Mouse (Mus musculus): Measurements from ENCODE around the gene Gpr108.
A peak's percentile ranks its signal among the peaks of the same experiment; 100 is the strongest.

DNA sequence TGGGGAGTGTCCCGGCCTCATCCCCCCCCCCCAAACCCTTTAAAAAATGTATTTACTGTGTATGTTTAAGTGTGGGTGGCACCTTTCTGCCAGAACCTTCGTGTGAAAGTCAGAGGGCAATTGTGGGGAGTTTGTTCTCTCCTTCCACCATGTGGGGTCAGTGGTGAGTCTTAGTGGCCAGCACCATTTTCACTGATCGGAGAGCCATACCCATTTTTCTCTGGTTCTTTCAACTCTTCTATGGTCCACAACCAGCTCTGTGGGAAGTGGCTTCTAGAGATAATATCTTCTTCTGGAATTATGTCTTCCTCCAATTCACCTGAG is 28.4 kb downstream of the Gpr108 start:
- peak; percentile 68 for TF ChIP-seq CTCF (conservative IDR thresholded peaks at IDR 0.05; ENCODE audit: insufficient read depth, insufficient read length, low read depth, low read length)
- no peak for TF ChIP-seq POLR2A (IDR thresholded peaks at IDR 0.05; ENCODE audit: low read depth, low read length)
